Mouse (Mus musculus): Measurements from ENCODE around the gene Hoxc4. TPM values are rescaled to one million over a fixed set of nuclear protein-coding genes. Genes with fewer than 3 reads are reported as not detected.

Gene Hoxc4
- polyA plus RNA-seq, 1 experiment, result 0.13 TPM

- TF ChIP-seq CTCF (IDR thresholded peaks at IDR 0.05; ENCODE audit: extremely low read depth, insufficient read depth, insufficient read length, insufficient replicate concordance), result no peak
- TF ChIP-seq POLR2A (IDR thresholded peaks at IDR 0.05; ENCODE audit: low read depth, low read length), result no peak
- no peaks in the 10 kb centered on the region; the same call in 1 of the 2 replicates for H3K4me1 ChIP-seq (ENCODE audit: control insufficient read depth, insufficient read depth, insufficient read length)
- no peak for DNase-seq (ENCODE audit: low read depth in 1 of 2, low spot score in 2 of 2)
- 19% methylated on average over 13 of the region's 13 CpGs for WGBS
- no peak overlapping the region for H3K4me3 ChIP-seq (ENCODE audit: extremely low read depth, insufficient read depth, insufficient read length)
- peaks cover 42% of the 10 kb centered on the region for H3K27me3 ChIP-seq (ENCODE audit: control insufficient read depth, insufficient read depth, low read length)
- no peaks in the 10 kb centered on the region for H3K36me3 ChIP-seq (ENCODE audit: control insufficient read depth, insufficient read depth, low read length)
- no peak overlapping the region for H3K27ac ChIP-seq (ENCODE audit: insufficient read depth, low read length)
These were observed 15.8 kb upstream of the Hoxc4 start for GRCm38 (mm10) chr15:103002821-103003448.

GRCm38 (mm10) chr15:103005308-103005707 lies 13.4 kb upstream of the Hoxc4 start:
- no peaks in the 10 kb centered on the region for H3K36me3 ChIP-seq (ENCODE audit: control insufficient read depth, insufficient read depth, low read length)
- peaks cover 40% of the 10 kb centered on the region for H3K27me3 ChIP-seq (ENCODE audit: control insufficient read depth, insufficient read depth, low read length)
- WGBS, result 12% methylated on average over 17 of the region's 17 CpGs
- no peak for TF ChIP-seq CTCF (IDR thresholded peaks at IDR 0.05; ENCODE audit: extremely low read depth, insufficient read depth, insufficient read length, insufficient replicate concordance)
- TF ChIP-seq POLR2A (IDR thresholded peaks at IDR 0.05; ENCODE audit: low read depth, low read length), result no peak
- H3K27ac ChIP-seq (ENCODE audit: insufficient read depth, low read length), result no peak overlapping the region
- no peaks in the 10 kb centered on the region for H3K4me1 ChIP-seq (ENCODE audit: control insufficient read depth, insufficient read depth, insufficient read length)
- H3K4me3 ChIP-seq (ENCODE audit: extremely low read depth, insufficient read depth, insufficient read length), result no peak overlapping the region
- no peak for DNase-seq (ENCODE audit: low read depth in 1 of 2, low spot score in 2 of 2)

- WGBS, result 22% methylated on average over 5 of the region's 5 CpGs
- TF ChIP-seq POLR2A (IDR thresholded peaks at IDR 0.05; ENCODE audit: low read depth, low read length) (no peak), CTCF (IDR thresholded peaks at IDR 0.05; ENCODE audit: extremely low read depth, insufficient read depth, insufficient read length, insufficient replicate concordance) (no peak)
- H3K27ac ChIP-seq (ENCODE audit: insufficient read depth, low read length), result no peak overlapping the region
- no peak overlapping the region for H3K4me3 ChIP-seq (ENCODE audit: extremely low read depth, insufficient read depth, insufficient read length)
- no peaks in the 10 kb centered on the region for H3K4me1 ChIP-seq (ENCODE audit: control insufficient read depth, insufficient read depth, insufficient read length)
- no peaks in the 10 kb centered on the region for H3K36me3 ChIP-seq (ENCODE audit: control insufficient read depth, insufficient read depth, low read length)
- H3K27me3 ChIP-seq (ENCODE audit: control insufficient read depth, insufficient read depth, low read length), result peaks cover 37% of the 10 kb centered on the region
- DNase-seq (ENCODE audit: low read depth in 1 of 2, low spot score in 2 of 2), result no peak
These were observed 12.9 kb upstream of the Hoxc4 start for GRCm38 (mm10) chr15:103005797-103006196.

GRCm38 (mm10) chr15:103006326-103006725 lies 12.4 kb upstream of the Hoxc4 start:
- no peaks in the 10 kb centered on the region for H3K36me3 ChIP-seq (ENCODE audit: control insufficient read depth, insufficient read depth, low read length)
- WGBS, result 52% methylated on average over 1 of the region's 1 CpGs
- H3K27ac ChIP-seq (ENCODE audit: insufficient read depth, low read length), result no peak overlapping the region
- H3K4me1 ChIP-seq (ENCODE audit: control insufficient read depth, insufficient read depth, insufficient read length), result no peaks in the 10 kb centered on the region
- DNase-seq (ENCODE audit: low read depth in 1 of 2, low spot score in 2 of 2), result no peak
- no peak for TF ChIP-seq CTCF (IDR thresholded peaks at IDR 0.05; ENCODE audit: extremely low read depth, insufficient read depth, insufficient read length, insufficient replicate concordance)
- TF ChIP-seq POLR2A (IDR thresholded peaks at IDR 0.05; ENCODE audit: low read depth, low read length), result no peak
- peaks cover 39% of the 10 kb centered on the region for H3K27me3 ChIP-seq (ENCODE audit: control insufficient read depth, insufficient read depth, low read length)
- H3K4me3 ChIP-seq (ENCODE audit: extremely low read depth, insufficient read depth, insufficient read length), result no peak overlapping the region

- 8% methylated on average over 27 of the region's 27 CpGs for WGBS
- no peak for TF ChIP-seq CTCF (IDR thresholded peaks at IDR 0.05; ENCODE audit: extremely low read depth, insufficient read depth, insufficient read length, insufficient replicate concordance)
- TF ChIP-seq POLR2A (IDR thresholded peaks at IDR 0.05; ENCODE audit: low read depth, low read length), result no peak
- Histone ChIP-seq H3K27me3 (ENCODE audit: control insufficient read depth, insufficient read depth, low read length) (peaks cover 49% of the 10 kb centered on the region), H3K4me1 (ENCODE audit: control insufficient read depth, insufficient read depth, insufficient read length) (peaks cover 2% of the 10 kb centered on the region; the same call in 1 of the 2 replicates), H3K4me3 (ENCODE audit: extremely low read depth, insufficient read depth, insufficient read length) (no peak overlapping the region), H3K36me3 (ENCODE audit: control insufficient read depth, insufficient read depth, low read length) (no peaks in the 10 kb centered on the region), H3K27ac (ENCODE audit: insufficient read depth, low read length) (no peak overlapping the region)
- DNase-seq (ENCODE audit: low read depth in 1 of 2, low spot score in 2 of 2), result no peak
These were observed 9.2 kb upstream of the Hoxc4 start for GRCm38 (mm10) chr15:103009265-103010111.

GRCm38 (mm10) chr15:103010112-103010846 lies 8.5 kb upstream of the Hoxc4 start:
- 10% methylated on average over 31 of the region's 31 CpGs for WGBS
- no peak for TF ChIP-seq POLR2A (IDR thresholded peaks at IDR 0.05; ENCODE audit: low read depth, low read length)
- TF ChIP-seq CTCF (IDR thresholded peaks at IDR 0.05; ENCODE audit: extremely low read depth, insufficient read depth, insufficient read length, insufficient replicate concordance), result no peak
- Histone ChIP-seq H3K36me3 (ENCODE audit: control insufficient read depth, insufficient read depth, low read length) (no peaks in the 10 kb centered on the region), H3K4me3 (ENCODE audit: extremely low read depth, insufficient read depth, insufficient read length) (no peak overlapping the region), H3K27ac (ENCODE audit: insufficient read depth, low read length) (no peak overlapping the region), H3K27me3 (ENCODE audit: control insufficient read depth, insufficient read depth, low read length) (peaks cover 53% of the 10 kb centered on the region), H3K4me1 (ENCODE audit: control insufficient read depth, insufficient read depth, insufficient read length) (peaks cover 2% of the 10 kb centered on the region; the same call in 1 of the 2 replicates)
- no peak for DNase-seq (ENCODE audit: low read depth in 1 of 2, low spot score in 2 of 2)

Measured in spleen, adult 2 months (tissue).